Mouse (Mus musculus): ENCODE data around the gene Scaf8. TPM values are rescaled to one million over a fixed set of nuclear protein-coding genes. Genes with fewer than 3 reads are reported as not detected.

Scaf8 gene
- polyA plus RNA-seq, 1 experiment, result 52.7 TPM

- Histone ChIP-seq H3K27ac (ENCODE audit: control insufficient read depth, insufficient read depth, low read length) (no peak overlapping the region), H3K27me3 (ENCODE audit: control insufficient read depth, insufficient read depth, low read length) (no peaks in the 10 kb centered on the region), H3K36me3 (ENCODE audit: control insufficient read depth, insufficient read depth, low read length) (no peaks in the 10 kb centered on the region), H3K4me1 (replicated peaks; ENCODE audit: control insufficient read depth, insufficient read depth, low read length) (no peaks in the 10 kb centered on the region), H3K4me3 (ENCODE audit: control insufficient read depth, insufficient read depth, low read length) (no peak overlapping the region)
- WGBS, result 95% methylated on average over 5 of the region's 5 CpGs
- TF ChIP-seq POLR2A (IDR thresholded peaks at IDR 0.05; ENCODE audit: control insufficient read depth, extremely low read depth, insufficient read depth, low read length, poor library complexity), result no peak
- no peak for TF ChIP-seq CTCF (IDR thresholded peaks at IDR 0.05; ENCODE audit: borderline replicate concordance, control insufficient read depth, extremely low read depth, insufficient read depth, low read length, poor library complexity)
- DNase-seq, result no peak
These were observed 104.1 kb downstream of the Scaf8 start for GRCm38 (mm10) chr17:3218916-3219315.

- 22% methylated on average over 11 of the region's 11 CpGs for WGBS
- H3K27me3 ChIP-seq (ENCODE audit: control insufficient read depth, insufficient read depth, low read length), result no peaks in the 10 kb centered on the region
- no peak for DNase-seq
- no peak overlapping the region for H3K27ac ChIP-seq (ENCODE audit: control insufficient read depth, insufficient read depth, low read length)
- no peaks in the 10 kb centered on the region for H3K4me1 ChIP-seq (replicated peaks; ENCODE audit: control insufficient read depth, insufficient read depth, low read length)
- no peaks in the 10 kb centered on the region for H3K36me3 ChIP-seq (ENCODE audit: control insufficient read depth, insufficient read depth, low read length)
- H3K4me3 ChIP-seq (ENCODE audit: control insufficient read depth, insufficient read depth, low read length), result no peak overlapping the region
- TF ChIP-seq POLR2A (IDR thresholded peaks at IDR 0.05; ENCODE audit: control insufficient read depth, extremely low read depth, insufficient read depth, low read length, poor library complexity), result no peak
- TF ChIP-seq CTCF (IDR thresholded peaks at IDR 0.05; ENCODE audit: borderline replicate concordance, control insufficient read depth, extremely low read depth, insufficient read depth, low read length, poor library complexity), result no peak
These were observed 105.4 kb downstream of the Scaf8 start for GRCm38 (mm10) chr17:3220201-3220600.

DNA sequence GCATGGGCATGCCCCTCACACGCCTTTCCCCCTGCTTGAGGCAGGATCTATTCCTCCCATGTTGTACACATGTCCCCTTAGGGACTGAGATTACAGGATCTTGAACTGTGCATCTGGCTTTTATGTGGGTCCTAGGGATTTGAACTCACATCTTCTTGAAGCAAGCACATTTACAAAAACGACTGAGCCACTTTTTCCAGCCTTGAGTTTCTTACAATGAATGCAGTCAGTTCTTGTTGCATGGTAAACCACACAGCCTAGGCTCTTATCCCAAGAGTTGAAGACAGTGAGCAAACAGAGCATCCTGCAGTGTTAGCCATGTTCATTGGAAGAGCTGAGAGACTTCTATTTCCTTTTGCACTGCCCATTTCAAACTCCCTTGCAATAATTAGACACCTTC lies 108.3 kb downstream of the Scaf8 start:
- no peak for DNase-seq

DNA sequence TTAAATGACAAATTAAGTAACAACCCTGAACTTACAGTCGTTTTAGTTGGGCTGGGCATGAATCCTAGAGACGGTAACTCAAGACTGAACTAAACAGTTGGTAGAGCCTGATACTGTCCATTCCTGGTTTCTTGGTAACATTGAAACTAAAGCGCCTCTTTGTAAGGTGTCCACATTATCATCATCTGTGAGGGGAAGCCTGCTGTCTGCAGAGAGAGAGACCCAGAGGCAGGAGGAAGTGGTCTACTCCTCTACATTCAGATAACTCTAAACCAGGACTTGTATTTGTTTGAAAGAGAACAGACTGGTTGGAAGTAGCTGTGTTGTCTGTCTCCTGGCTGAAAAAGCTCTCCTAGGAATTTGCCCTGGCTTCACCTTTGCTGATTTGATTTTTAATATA lies 108.9 kb downstream of the Scaf8 start:
- H3K36me3 ChIP-seq (ENCODE audit: control insufficient read depth, insufficient read depth, low read length), result no peaks in the 10 kb centered on the region
- 53% methylated on average over 3 of the region's 3 CpGs for WGBS
- no peak for TF ChIP-seq POLR2A (IDR thresholded peaks at IDR 0.05; ENCODE audit: control insufficient read depth, extremely low read depth, insufficient read depth, low read length, poor library complexity)
- TF ChIP-seq CTCF (IDR thresholded peaks at IDR 0.05; ENCODE audit: borderline replicate concordance, control insufficient read depth, extremely low read depth, insufficient read depth, low read length, poor library complexity), result no peak
- H3K4me1 ChIP-seq (replicated peaks; ENCODE audit: control insufficient read depth, insufficient read depth, low read length), result no peaks in the 10 kb centered on the region
- no peaks in the 10 kb centered on the region for H3K27me3 ChIP-seq (ENCODE audit: control insufficient read depth, insufficient read depth, low read length)
- no peak overlapping the region for H3K4me3 ChIP-seq (ENCODE audit: control insufficient read depth, insufficient read depth, low read length)
- DNase-seq, result no peak
- no peak overlapping the region for H3K27ac ChIP-seq (ENCODE audit: control insufficient read depth, insufficient read depth, low read length)

More for the DNA sequence above, 108.3 kb downstream of the Scaf8 start:
- Histone ChIP-seq H3K4me3 (ENCODE audit: control insufficient read depth, insufficient read depth, low read length) (no peak overlapping the region), H3K4me1 (replicated peaks; ENCODE audit: control insufficient read depth, insufficient read depth, low read length) (no peaks in the 10 kb centered on the region), H3K36me3 (ENCODE audit: control insufficient read depth, insufficient read depth, low read length) (no peaks in the 10 kb centered on the region), H3K27me3 (ENCODE audit: control insufficient read depth, insufficient read depth, low read length) (no peaks in the 10 kb centered on the region), H3K27ac (ENCODE audit: control insufficient read depth, insufficient read depth, low read length) (no peak overlapping the region)
- TF ChIP-seq CTCF (IDR thresholded peaks at IDR 0.05; ENCODE audit: borderline replicate concordance, control insufficient read depth, extremely low read depth, insufficient read depth, low read length, poor library complexity) (no peak), POLR2A (IDR thresholded peaks at IDR 0.05; ENCODE audit: control insufficient read depth, extremely low read depth, insufficient read depth, low read length, poor library complexity) (no peak)
- 84% methylated on average over 2 of the region's 2 CpGs for WGBS

GRCm38 (mm10) chr17:3224383-3225106 lies 109.8 kb downstream of the Scaf8 start:
- Histone ChIP-seq H3K27me3 (ENCODE audit: control insufficient read depth, insufficient read depth, low read length) (no peaks in the 10 kb centered on the region), H3K4me3 (ENCODE audit: control insufficient read depth, insufficient read depth, low read length) (no peak overlapping the region), H3K36me3 (ENCODE audit: control insufficient read depth, insufficient read depth, low read length) (no peaks in the 10 kb centered on the region), H3K4me1 (replicated peaks; ENCODE audit: control insufficient read depth, insufficient read depth, low read length) (no peaks in the 10 kb centered on the region), H3K27ac (ENCODE audit: control insufficient read depth, insufficient read depth, low read length) (no peak overlapping the region)
- 64% methylated on average over 4 of the region's 4 CpGs for WGBS
- TF ChIP-seq POLR2A (IDR thresholded peaks at IDR 0.05; ENCODE audit: control insufficient read depth, extremely low read depth, insufficient read depth, low read length, poor library complexity) (no peak), CTCF (IDR thresholded peaks at IDR 0.05; ENCODE audit: borderline replicate concordance, control insufficient read depth, extremely low read depth, insufficient read depth, low read length, poor library complexity) (peak; percentile 81; the same call in 1 of the 2 replicates)
- peak; percentile 88 for DNase-seq

DNA sequence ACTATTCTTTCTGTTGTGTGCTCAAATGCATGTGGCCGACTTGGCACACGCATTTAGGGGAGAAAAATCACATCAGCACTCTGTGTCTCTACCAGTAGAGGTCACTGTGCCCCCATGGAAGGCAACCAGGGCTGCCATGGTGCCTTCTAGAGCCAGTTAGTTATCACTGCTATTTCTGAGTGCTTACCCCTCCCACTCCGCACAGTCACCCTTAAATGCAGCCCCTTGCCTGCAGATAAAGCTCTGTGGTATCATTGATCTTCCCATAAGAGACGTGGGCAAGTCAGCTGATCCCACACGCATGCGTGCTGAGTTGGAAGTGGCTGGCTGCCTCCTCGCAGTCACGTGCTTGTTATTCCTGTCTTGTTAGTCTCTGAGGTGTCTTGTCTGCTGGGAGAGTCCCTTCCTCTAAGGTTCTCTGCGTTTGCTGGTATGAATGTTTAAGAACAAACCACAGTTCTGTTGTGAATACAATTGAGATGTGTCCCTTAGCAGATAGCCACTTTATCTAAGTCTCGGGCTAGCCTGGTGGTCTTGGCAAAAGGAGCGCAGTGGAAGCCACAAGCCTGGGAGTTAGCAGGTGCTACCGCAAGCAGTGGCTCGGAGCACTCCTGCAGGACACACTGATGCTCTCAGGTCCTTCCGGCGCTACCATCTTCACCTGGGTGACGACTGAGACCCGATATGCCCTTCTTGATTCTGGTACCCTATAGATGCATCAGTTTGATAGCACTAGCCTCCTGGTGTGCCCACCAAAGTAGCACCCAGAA lies 115.6 kb downstream of the Scaf8 start:
- DNase-seq, result peak; percentile 48
- Histone ChIP-seq H3K27ac (ENCODE audit: control insufficient read depth, insufficient read depth, low read length) (no peak overlapping the region), H3K4me1 (replicated peaks; ENCODE audit: control insufficient read depth, insufficient read depth, low read length) (no peaks in the 10 kb centered on the region), H3K27me3 (ENCODE audit: control insufficient read depth, insufficient read depth, low read length) (no peaks in the 10 kb centered on the region), H3K4me3 (ENCODE audit: control insufficient read depth, insufficient read depth, low read length) (no peak overlapping the region), H3K36me3 (ENCODE audit: control insufficient read depth, insufficient read depth, low read length) (no peaks in the 10 kb centered on the region)
- TF ChIP-seq POLR2A (IDR thresholded peaks at IDR 0.05; ENCODE audit: control insufficient read depth, extremely low read depth, insufficient read depth, low read length, poor library complexity) (no peak), CTCF (IDR thresholded peaks at IDR 0.05; ENCODE audit: borderline replicate concordance, control insufficient read depth, extremely low read depth, insufficient read depth, low read length, poor library complexity) (no peak)
- 78% methylated on average over 17 of the region's 17 CpGs for WGBS
